Mouse (Mus musculus): Measurements from ENCODE around the gene Kdm1a. TPM values are rescaled to one million over a fixed set of nuclear protein-coding genes. Genes with fewer than 3 reads are reported as not detected.

The Kdm1a gene
- polyA plus RNA-seq, 1 experiment from 2014 or later: 16.5 TPM

- no peak for ATAC-seq
- H3K4me2 ChIP-seq (replicated peaks; ENCODE audit: low read depth): no peak overlapping the region
- no peaks in the 10 kb centered on the region for H3K27me3 ChIP-seq (replicated peaks; ENCODE audit: control insufficient read depth, insufficient read depth, low read length)
- TF ChIP-seq CTCF (IDR thresholded peaks at IDR 0.05; ENCODE audit: low read depth): no peak
- no peak overlapping the region for H3K9ac ChIP-seq (ENCODE audit: low read depth, low read length)
- H3K4me1 ChIP-seq (replicated peaks; ENCODE audit: control insufficient read depth, insufficient read depth, low read length): no peaks in the 10 kb centered on the region
- no peaks in the 10 kb centered on the region for H3K36me3 ChIP-seq (ENCODE audit: control insufficient read depth, insufficient read depth)
- H3K27ac ChIP-seq (ENCODE audit: low read depth, low read length): no peak overlapping the region
- no peaks in the 10 kb centered on the region for H3K9me3 ChIP-seq (ENCODE audit: control insufficient read depth)
- 90% methylated on average over 3 of the region's 3 CpGs for WGBS
- H3K4me3 ChIP-seq (ENCODE audit: low read depth, low read length): no peak overlapping the region
These were observed 20.6 kb downstream of the Kdm1a start for GRCm38 (mm10) chr4:136581885-136582284.

- Histone ChIP-seq H3K36me3 (ENCODE audit: control insufficient read depth, insufficient read depth) (peaks cover 52% of the 10 kb centered on the region), H3K27ac (ENCODE audit: low read depth, low read length) (no peak overlapping the region), H3K4me3 (ENCODE audit: low read depth, low read length) (no peak overlapping the region), H3K9me3 (ENCODE audit: control insufficient read depth) (no peaks in the 10 kb centered on the region), H3K27me3 (replicated peaks; ENCODE audit: control insufficient read depth, insufficient read depth, low read length) (no peaks in the 10 kb centered on the region), H3K4me2 (replicated peaks; ENCODE audit: low read depth) (no peak overlapping the region), H3K4me1 (replicated peaks; ENCODE audit: control insufficient read depth, insufficient read depth, low read length) (no peaks in the 10 kb centered on the region), H3K9ac (ENCODE audit: low read depth, low read length) (no peak overlapping the region)
- no peak for TF ChIP-seq CTCF (IDR thresholded peaks at IDR 0.05; ENCODE audit: low read depth)
- peak; percentile 64 for ATAC-seq
These were observed 32.5 kb downstream of the Kdm1a start for GRCm38 (mm10) chr4:136569998-136570397.

GRCm38 (mm10) chr4:136568629-136569028 lies 33.9 kb downstream of the Kdm1a start:
- Histone ChIP-seq H3K9me3 (ENCODE audit: control insufficient read depth) (no peaks in the 10 kb centered on the region), H3K27me3 (replicated peaks; ENCODE audit: control insufficient read depth, insufficient read depth, low read length) (no peaks in the 10 kb centered on the region), H3K4me1 (replicated peaks; ENCODE audit: control insufficient read depth, insufficient read depth, low read length) (no peaks in the 10 kb centered on the region), H3K4me2 (replicated peaks; ENCODE audit: low read depth) (no peak overlapping the region), H3K27ac (ENCODE audit: low read depth, low read length) (no peak overlapping the region), H3K9ac (ENCODE audit: low read depth, low read length) (no peak overlapping the region), H3K4me3 (ENCODE audit: low read depth, low read length) (no peak overlapping the region), H3K36me3 (ENCODE audit: control insufficient read depth, insufficient read depth) (peaks cover 55% of the 10 kb centered on the region)
- no peak for ATAC-seq
- 73% methylated on average over 3 of the region's 3 CpGs for WGBS
- TF ChIP-seq CTCF (IDR thresholded peaks at IDR 0.05; ENCODE audit: low read depth): peak; percentile 48

- H3K27me3 ChIP-seq (replicated peaks; ENCODE audit: control insufficient read depth, insufficient read depth, low read length): no peaks in the 10 kb centered on the region
- H3K9ac ChIP-seq (ENCODE audit: low read depth, low read length): no peak overlapping the region
- no peaks in the 10 kb centered on the region for H3K9me3 ChIP-seq (ENCODE audit: control insufficient read depth)
- no peak for TF ChIP-seq CTCF (IDR thresholded peaks at IDR 0.05; ENCODE audit: low read depth)
- H3K27ac ChIP-seq (ENCODE audit: low read depth, low read length): no peak overlapping the region
- H3K4me1 ChIP-seq (replicated peaks; ENCODE audit: control insufficient read depth, insufficient read depth, low read length): no peaks in the 10 kb centered on the region
- H3K4me3 ChIP-seq (ENCODE audit: low read depth, low read length): no peak overlapping the region
- no peak overlapping the region for H3K4me2 ChIP-seq (replicated peaks; ENCODE audit: low read depth)
- ATAC-seq: no peak
- 84% methylated on average over 6 of the region's 6 CpGs for WGBS
- peaks cover 58% of the 10 kb centered on the region for H3K36me3 ChIP-seq (ENCODE audit: control insufficient read depth, insufficient read depth)
These were observed 39.8 kb downstream of the Kdm1a start for GRCm38 (mm10) chr4:136562755-136563154.

GRCm38 (mm10) chr4:136560270-136560991 lies 42.1 kb downstream of the Kdm1a start:
- H3K9ac ChIP-seq (ENCODE audit: low read depth, low read length): no peak overlapping the region
- no peaks in the 10 kb centered on the region for H3K27me3 ChIP-seq (replicated peaks; ENCODE audit: control insufficient read depth, insufficient read depth, low read length)
- WGBS: 47% methylated on average over 8 of the region's 8 CpGs
- H3K4me2 ChIP-seq (replicated peaks; ENCODE audit: low read depth): no peak overlapping the region
- no peaks in the 10 kb centered on the region for H3K4me1 ChIP-seq (replicated peaks; ENCODE audit: control insufficient read depth, insufficient read depth, low read length)
- no peak overlapping the region for H3K27ac ChIP-seq (ENCODE audit: low read depth, low read length)
- peaks cover 52% of the 10 kb centered on the region for H3K36me3 ChIP-seq (ENCODE audit: control insufficient read depth, insufficient read depth)
- H3K9me3 ChIP-seq (ENCODE audit: control insufficient read depth): no peaks in the 10 kb centered on the region
- no peak for TF ChIP-seq CTCF (IDR thresholded peaks at IDR 0.05; ENCODE audit: low read depth)
- ATAC-seq: peak; percentile 73
- H3K4me3 ChIP-seq (ENCODE audit: low read depth, low read length): no peak overlapping the region

- no peak for TF ChIP-seq CTCF (IDR thresholded peaks at IDR 0.05; ENCODE audit: low read depth)
- H3K4me3 ChIP-seq (ENCODE audit: low read depth, low read length): no peak overlapping the region
- no peak overlapping the region for H3K9ac ChIP-seq (ENCODE audit: low read depth, low read length)
- no peak overlapping the region for H3K4me2 ChIP-seq (replicated peaks; ENCODE audit: low read depth)
- no peak for ATAC-seq
- no peaks in the 10 kb centered on the region for H3K9me3 ChIP-seq (ENCODE audit: control insufficient read depth)
- H3K27me3 ChIP-seq (replicated peaks; ENCODE audit: control insufficient read depth, insufficient read depth, low read length): no peaks in the 10 kb centered on the region
- H3K36me3 ChIP-seq (ENCODE audit: control insufficient read depth, insufficient read depth): peaks cover 50% of the 10 kb centered on the region
- no peaks in the 10 kb centered on the region for H3K4me1 ChIP-seq (replicated peaks; ENCODE audit: control insufficient read depth, insufficient read depth, low read length)
- 89% methylated on average over 2 of the region's 2 CpGs for WGBS
- H3K27ac ChIP-seq (ENCODE audit: low read depth, low read length): no peak overlapping the region; the same call in 1 of the 2 replicates
These were observed 42.8 kb downstream of the Kdm1a start for GRCm38 (mm10) chr4:136559690-136560089.

Measured in intestine, postnatal 0 days (tissue).